Mouse (Mus musculus): ENCODE data around the gene Tac2.
A peak's percentile ranks its signal among the peaks of the same experiment; 100 is the strongest.

Gene Tac2

GRCm38 (mm10) chr10:127728437-127728836 lies 4.2 kb downstream of the Tac2 start:
- DNase-seq: no peak

DNA sequence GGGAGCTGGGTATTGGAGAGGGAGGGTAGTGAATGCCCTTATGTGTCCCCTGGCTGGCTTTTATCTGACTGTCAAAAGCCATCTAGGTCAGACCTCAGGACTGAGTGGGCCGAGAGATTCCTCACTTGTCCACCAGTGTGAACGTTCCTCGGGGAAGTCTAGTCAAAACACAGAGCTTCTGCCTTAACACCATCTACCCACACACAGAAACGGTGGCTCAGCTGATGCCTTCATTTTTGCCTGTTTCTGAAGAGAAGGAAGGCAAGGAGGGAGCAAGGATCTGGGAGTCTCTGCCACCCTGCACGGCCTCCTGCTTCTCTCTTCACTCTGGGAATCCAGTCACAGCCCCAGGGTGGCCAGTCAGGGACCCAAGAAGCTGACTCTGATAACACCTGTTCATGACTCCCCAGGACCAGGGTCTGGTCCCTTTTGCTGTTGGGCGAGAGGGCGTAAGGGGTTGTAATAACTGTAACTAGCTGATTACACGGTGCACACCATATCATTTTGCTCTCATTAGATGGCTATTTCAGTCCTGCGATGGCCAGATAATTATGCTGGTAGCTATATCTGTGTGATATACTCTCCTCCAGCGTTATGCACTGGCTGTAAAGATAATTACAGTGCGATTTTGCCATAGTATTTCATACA lies 6.1 kb downstream of the Tac2 start:
- DNase-seq: no peak

GRCm38 (mm10) chr10:127730933-127731310 lies 6.6 kb downstream of the Tac2 start:
- DNase-seq: no peak

GRCm38 (mm10) chr10:127731397-127731796 lies 7.1 kb downstream of the Tac2 start:
- DNase-seq: no peak

DNA sequence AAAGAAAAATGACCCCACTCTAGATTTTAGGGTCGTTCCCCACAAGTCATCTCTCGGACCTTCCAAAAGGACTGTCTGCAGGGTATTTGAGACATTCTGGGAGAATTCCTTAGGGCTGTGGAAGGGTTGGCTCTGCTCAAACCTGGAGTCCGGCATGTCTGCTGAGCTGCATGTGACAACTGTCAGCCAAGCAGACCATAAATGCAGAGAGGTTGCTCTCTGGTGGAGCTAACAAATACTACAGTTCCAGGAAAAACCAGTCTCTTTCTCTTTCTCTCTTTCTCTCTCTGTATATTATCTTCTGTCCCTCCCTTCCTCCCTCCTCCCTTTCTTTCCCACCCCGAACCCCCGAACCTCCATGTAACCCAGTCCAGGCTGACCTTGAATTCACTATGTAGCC lies 10.2 kb downstream of the Tac2 start:
- DNase-seq: no peak

- no peak for DNase-seq
These were observed 12.0 kb downstream of the Tac2 start for GRCm38 (mm10) chr10:127736266-127736665.

DNA sequence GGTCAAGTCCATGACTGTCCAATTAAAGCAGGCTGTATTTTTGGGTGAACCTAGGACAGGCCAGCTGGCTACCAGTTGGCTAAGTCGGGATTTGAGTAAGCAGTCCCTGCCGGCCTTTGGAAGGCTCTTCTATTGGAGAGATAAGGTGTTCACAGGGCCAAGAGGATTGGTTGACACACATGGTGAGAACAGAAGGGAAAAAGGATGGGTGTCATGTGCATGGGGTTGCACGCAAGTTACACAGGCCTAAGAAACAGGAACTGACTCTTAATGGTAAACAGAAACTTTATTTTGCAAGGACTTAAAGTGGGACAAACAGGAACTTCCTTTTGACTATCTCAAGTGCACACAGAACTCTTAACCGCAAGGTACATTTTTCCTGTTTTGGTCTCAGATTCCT lies 12.6 kb downstream of the Tac2 start:
- no peak for DNase-seq

DNA sequence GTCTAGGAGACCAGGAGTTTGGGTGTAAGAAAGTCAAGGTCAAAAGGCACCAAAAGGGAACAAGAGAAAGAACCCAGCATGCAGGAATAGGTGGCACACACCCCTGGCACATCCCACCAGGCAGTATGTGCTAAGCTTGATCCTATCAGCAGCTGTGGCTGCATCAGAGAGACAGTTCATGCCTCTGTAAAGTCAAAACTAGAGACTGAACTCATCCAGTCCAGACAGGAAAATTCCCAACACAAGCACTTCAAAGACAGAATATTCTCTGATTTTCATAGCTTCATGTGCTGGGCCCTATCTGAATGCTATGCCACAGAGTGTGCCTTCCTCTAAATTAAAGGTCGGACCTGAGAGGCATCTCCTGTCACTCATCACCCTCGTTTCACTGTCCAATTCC lies 13.3 kb downstream of the Tac2 start:
- no peak for DNase-seq

DNA sequence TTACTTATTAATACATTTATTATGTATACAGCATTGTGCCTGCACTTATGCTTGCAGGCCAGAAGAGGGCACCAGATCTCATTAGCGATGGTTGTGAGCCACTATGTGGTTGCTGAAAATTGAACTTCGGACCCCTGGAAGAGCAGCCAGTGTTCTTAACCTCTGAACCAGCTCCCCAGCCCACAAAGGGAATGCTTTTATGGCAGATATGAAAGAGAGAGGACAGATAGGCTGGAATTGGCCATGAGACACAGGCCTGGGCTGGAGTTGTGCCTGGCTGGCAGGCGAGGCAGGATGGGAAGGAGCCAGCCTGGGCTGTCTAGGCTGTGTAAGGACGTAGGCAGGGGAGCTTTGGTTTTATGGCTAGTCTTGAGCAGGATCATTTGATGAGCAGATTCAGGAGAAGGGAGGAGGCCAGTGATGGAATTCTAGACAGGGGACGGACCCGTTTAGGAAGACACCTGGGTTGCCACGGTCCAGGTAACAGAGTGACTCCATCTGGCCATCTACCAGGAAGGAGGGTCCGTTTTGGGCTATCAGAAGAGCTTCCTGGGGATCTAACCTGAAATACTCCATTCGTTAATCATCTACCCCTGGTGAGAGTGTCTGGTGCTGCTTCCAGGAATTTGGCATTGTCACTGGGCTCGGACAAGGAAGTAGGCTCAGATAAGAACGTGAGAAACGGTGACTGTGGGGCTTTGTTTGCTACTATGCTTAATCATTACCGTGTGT lies 14.0 kb downstream of the Tac2 start:
- DNase-seq: no peak

DNA sequence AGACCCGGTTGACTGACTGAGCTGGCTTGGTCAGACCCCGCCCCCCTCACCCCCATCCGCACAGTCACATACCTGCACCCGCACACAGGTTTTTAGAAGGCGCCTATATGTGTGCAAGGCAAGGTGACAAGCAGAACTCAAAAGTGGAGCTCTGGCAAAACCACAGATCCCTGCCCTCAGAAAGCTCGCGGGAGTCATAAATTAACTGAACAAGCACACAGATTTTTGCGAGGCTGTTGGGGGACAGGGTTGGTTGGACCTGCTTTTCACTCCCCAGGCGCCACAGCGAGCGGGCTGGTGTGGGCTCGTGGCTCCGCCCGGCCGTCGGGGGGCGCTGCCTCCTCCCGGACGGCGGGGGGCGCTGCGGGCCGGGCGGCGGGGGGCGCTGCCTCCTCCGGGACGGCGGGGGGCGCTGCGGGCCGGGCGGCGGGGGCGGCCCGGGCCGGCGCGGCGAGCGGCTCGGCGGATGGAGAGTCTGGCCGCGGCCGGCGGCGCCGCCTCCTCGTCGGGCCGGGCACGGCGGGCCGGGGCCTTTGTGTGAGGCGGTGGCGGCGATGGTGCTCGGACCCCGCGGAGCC lies 14.9 kb downstream of the Tac2 start, which contains the start of gene Zbtb39:
Zbtb39 (plus strand) TSS at position 456 of the 578 bp plus-strand sequence.
- peak; percentile 66 for DNase-seq

GRCm38 (mm10) chr10:127739661-127740161 lies 15.4 kb downstream of the Tac2 start:
- peak; percentile 33 for DNase-seq

- no peak for DNase-seq
These were observed 20.4 kb downstream of the Tac2 start for GRCm38 (mm10) chr10:127744661-127745060.

DNA sequence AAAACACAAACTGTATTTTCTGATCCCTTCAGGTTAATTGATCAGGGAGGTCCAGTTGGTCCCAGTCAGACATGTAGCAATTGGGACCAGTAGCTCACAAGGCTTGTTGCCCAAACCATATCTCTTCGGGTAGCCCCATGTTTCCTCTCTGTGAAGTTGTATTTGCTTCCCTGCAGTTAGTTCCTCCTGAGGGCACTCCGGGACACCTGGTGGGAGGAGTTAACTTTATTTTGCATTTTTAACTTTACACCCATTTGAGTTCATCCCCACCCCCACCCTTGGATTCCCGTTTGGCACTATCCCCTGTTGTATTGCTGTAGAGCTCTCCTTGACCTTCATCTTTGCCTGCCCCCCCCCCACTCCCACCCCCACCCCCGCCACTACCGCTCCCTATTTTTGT lies 21.6 kb downstream of the Tac2 start:
- DNase-seq: no peak

DNA sequence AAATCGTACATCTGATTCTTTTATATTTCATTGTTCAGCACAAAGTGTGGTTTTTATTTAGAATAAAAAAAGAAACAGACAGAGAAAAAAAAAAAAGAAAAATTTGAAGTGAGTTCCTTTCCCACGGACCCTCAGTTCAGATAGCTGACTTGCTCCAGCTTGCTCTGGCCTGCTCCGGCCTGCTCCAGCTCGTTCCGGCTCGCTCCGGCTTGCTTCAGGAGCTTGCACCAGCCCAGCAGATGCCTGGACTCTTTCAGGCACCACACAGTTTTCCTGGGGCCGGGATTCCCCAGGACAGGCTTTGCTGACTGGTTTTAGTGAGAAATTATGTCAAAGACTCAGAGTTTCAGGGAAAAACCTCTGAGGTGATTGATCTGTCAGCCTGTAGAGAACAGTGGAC lies 23.0 kb downstream of the Tac2 start:
- no peak for DNase-seq

GRCm38 (mm10) chr10:127748847-127749612 lies 24.8 kb downstream of the Tac2 start:
- DNase-seq: no peak

DNA sequence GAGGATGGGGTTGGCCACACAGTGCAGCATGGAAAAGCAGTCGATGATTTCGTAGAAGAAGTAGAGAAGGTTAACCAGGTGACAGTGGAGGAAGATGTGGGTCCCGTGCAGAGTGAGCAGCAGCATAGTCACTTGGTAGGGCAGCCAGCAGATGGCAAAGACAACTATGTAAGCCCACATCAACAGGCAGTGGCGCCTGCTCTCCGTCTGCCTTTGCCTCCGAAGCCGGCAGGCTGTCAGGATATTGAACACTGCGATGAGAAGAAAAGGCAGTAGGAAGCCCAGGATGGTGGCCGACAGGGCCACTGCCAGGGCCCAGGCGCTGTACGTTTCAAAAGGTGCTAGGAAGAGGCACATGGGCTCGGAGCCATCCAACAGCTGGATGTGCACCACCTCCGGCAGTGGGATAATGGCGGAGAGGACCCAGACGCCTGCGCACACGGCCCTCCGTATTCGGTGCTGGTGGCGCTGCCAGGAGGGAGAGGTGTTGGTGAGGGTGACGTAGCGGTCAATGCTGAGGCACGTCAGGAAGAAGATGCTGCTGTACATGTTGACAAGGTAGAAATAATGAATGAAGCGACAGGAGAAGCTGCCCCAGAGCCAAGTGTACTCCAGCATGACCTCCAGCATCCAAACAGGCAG lies 26.0 kb downstream of the Tac2 start:
- no peak for DNase-seq

DNA sequence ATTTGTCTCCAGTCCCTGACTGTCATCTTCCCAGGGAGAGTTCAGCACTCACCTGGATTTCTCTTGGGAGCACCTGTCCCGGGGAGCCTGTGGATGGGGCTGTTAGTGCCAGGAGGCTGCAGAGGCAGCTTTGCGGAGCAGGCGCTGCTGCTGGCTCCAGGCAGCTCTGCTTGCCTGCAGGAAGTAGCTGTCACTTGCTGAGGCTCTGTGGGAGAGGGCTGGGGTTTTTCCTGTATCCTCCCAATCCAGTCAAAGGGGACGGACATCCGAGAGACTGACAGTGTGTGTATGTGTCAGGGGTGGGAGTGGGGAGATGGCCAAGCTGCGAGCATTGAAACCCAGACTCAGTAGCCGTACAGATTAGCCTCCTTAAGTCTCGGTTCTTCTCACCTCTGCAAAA lies 27.3 kb downstream of the Tac2 start, which contains the start of gene Gpr182:
Gpr182 (minus strand) TSS at position 185 of the 400 bp plus-strand sequence.
- DNase-seq: no peak

- DNase-seq: no peak
These were observed 30.4 kb downstream of the Tac2 start for GRCm38 (mm10) chr10:127754566-127755166.

DNA sequence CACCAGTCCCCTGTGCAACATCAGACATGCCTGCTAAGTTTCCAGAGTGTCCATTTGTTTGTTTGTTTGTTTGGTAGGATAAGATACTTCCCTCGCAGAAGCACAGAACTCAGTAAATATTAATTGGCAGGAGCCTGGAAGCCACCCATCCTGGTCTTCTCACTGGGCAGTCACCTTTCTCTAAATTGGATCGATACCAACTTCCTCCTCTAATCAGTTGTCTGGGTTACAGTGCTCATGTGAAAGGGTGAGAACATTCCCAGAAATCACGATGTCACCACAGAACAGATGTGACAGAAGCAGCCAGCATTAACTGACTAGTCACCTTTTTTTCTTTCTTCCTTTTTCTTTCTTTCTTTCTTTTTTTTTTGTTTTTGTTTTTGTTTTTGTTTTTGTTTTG lies 31.0 kb downstream of the Tac2 start:
- DNase-seq: no peak

DNA sequence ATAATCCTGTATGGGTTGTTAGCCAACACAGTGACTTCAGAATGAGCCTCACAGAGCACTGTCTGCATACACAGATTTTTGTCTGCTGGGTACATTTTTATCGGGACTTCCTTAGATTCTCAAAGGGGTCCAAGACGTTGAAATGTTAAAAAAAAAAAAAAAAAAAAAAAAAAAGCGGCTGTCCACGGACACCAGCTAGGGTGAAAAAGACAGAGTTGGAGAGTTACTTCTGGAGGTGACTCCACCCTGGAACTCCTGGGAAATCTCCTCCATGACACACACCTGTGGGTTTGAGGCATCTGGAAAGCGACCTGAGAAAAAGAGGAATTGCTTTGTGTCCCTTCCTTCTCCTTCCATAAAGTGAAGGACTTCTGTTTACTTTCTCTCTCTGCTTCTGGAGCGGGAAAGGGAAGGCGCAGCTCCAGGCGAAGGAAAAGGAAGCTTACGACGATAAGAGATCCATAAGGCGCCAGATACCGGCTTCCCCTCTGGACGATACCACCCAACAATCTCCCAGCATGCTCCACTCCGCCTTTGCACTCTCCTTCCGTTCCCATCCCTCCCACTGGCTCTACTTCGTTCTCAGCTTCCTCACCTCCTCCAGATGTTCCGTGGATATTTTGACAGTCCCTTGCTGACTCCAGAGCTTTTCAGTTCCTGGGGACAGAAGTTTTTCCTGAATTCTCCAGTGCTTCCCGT lies 31.6 kb downstream of the Tac2 start:
- DNase-seq: no peak
